Mouse (Mus musculus) lung, adult 2 months (tissue): ENCODE data around the gene Phka2.

Experiments
- CTCF ChIP-seq: fragments of 200-500 bp; IDR thresholded peaks from 2 replicates; pipeline ENCODE4 v1.5.1; 2011; ENCODE audit warnings: mild to moderate bottlenecking, low read length, control low read depth; ENCODE audit not compliant: insufficient read depth
- POLR2A ChIP-seq: fragments of 200-500 bp; IDR thresholded peaks from 2 replicates; pipeline ENCODE4 v1.6.1; 2011; ENCODE audit warnings: low read depth, mild to moderate bottlenecking, control low read depth, low read length, borderline replicate concordance; ENCODE audit errors: extremely low read depth

GRCm38 (mm10) chrX:160548875-160549274 lies 46.9 kb downstream of the Phka2 start:
- TF ChIP-seq CTCF: no peak
- no peak for TF ChIP-seq POLR2A
